Mouse (Mus musculus): Measurements from ENCODE around the gene Lrrc38.

GRCm38 (mm10) chr4:143350047-143351015 is 774 bp downstream of the Lrrc38 start:
- TF ChIP-seq ZC3H11A (IDR thresholded peaks at IDR 0.05; ENCODE audit: borderline replicate concordance, low read depth, low read length), result no peak
- TF ChIP-seq CHD2 (IDR thresholded peaks at IDR 0.05; ENCODE audit: low read depth, low read length), result no peak
